Mouse (Mus musculus): ENCODE measurements around the gene Ms4a5. TPM values are rescaled to one million over a fixed set of nuclear protein-coding genes. Genes with fewer than 3 reads are reported as not detected.
"Not testable (repeated sequence)": the region's sequence is repeated elsewhere in the genome, so short reads cannot be mapped to it uniquely, and the experiment has no call there.

Gene Ms4a5
- total RNA-seq, 2 experiments from 2014 or later, result not detected

DNA sequence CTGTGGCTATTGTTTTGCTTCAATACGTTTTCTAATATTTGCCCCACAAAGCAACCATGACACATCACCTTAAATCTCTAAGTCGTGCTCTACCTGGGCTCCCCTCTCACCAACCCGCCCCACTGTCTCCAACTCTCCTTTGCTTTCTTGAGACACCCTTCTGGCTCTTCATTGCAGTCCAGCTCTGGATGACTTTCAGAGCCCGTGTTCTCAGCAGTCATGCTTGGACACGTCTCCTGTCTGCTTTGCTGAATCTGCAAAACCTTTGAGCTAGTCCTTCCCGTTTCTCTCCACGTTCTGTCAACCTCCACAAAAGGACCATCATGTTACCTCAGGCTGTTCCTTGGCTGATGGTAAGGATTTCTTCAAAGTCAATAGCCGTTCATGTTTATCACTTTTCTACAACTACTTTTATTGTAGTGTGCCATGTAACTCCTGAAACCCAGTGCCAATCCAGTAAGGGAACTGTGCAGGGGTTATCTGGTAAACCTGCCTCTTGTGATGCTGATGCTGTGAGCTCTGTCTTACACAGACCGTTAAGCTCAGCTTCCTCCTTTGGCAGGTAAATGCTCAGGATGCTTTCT, 19.0 kb downstream of the Ms4a5 start:
- no peak for DNase-seq
- intact Hi-C loops (cut with DNase I), result no loop called here
- TF ChIP-seq CTCF (IDR thresholded peaks at IDR 0.05), result no peak
- Histone ChIP-seq H3K4me3 (no peak overlapping the region), H3K27ac (no peak overlapping the region)

DNA sequence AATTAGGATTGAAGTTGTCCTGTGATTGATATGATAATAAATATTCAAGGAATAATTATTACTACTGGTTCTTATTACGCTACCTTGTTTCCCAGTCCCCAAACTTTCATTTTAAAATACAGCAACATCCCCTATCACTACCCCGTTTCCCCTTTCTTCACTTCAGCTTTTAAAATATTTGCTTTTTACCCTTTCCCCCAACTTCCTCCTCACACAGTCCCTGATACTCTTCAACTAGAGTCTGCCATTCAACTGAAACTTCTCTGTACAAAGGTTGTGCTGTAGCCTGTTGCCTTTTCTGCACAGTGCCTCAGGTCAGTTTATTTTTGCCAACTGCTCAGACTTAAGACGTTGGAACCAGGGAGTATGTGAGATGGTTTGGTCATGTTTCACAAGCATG, 20.1 kb downstream of the Ms4a5 start:
- intact Hi-C loops (cut with DNase I), result no loop called here
- Histone ChIP-seq H3K4me3 (no peak overlapping the region), H3K27ac (no peak overlapping the region)
- DNase-seq, result no peak
- no peak for TF ChIP-seq CTCF (IDR thresholded peaks at IDR 0.05)

DNA sequence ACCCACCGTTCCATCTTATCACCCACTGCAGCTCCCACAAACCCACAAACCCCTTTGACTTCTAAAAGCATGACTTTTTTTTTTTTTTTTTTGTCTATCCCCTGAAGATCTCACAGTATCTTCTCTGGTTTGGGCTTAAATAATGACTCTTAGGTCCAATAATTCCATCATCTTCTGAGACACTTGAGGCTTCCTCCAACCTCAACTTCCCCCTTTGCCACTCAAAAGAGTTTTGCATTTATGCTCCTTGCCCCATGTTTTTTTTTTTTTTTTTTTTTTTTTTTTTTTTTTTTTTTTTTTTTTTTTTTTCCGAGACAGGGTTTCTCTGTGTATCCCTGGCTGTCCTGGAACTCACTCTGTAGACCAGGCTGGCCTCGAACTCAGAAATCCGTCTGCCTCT, 20.7 kb downstream of the Ms4a5 start:
- DNase-seq, result not testable (repeated sequence)

DNA sequence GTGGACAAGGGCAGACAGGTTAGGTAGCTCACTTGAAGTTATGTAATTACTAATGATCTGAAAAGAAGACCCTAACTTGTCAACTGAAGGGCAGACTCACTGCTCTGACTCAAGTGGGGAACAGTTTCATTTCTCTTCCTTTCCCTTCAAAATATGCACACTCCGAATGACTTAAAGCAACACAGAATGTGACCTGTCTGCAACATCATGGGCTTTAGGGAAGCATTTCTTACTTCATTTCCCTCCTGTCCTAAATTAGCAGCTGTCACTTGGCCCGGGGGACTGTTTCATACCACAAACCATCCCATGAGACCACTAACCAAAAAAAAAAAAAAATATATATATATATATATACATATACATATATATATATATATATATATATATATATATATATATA, 22.2 kb downstream of the Ms4a5 start:
- intact Hi-C loops (cut with DNase I), result no loop called here
- Histone ChIP-seq H3K27ac (no peak overlapping the region), H3K4me3 (no peak overlapping the region)
- TF ChIP-seq CTCF (IDR thresholded peaks at IDR 0.05), result no peak
- DNase-seq, result no peak

More for the DNA sequence above, 20.7 kb downstream of the Ms4a5 start:
- intact Hi-C loops (cut with DNase I); H3K4me3 ChIP-seq; H3K27ac ChIP-seq: not testable (repeated sequence)

DNA sequence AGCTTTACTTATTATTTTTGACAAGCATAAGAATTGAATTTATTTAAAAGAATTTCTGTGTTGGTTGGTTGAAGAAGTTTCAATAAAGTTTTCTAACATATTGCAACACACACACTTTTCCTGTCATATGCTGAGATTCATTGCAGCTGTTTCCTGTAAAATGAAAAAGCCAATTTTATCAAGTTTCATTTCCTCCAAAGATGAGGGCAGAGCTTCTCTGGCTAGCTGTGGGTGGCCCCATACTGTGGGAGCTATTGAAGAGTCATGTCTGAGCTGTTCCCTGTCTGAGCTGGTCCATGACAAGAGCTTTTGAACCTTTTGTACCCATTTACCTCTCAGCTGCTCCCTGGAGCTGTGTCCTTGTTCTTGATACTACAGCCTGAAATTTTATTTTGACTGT, 39.4 kb downstream of the Ms4a5 start:
- no peak for DNase-seq
- no peak for TF ChIP-seq CTCF (IDR thresholded peaks at IDR 0.05)
- intact Hi-C loops (cut with DNase I), result no loop called here

DNA sequence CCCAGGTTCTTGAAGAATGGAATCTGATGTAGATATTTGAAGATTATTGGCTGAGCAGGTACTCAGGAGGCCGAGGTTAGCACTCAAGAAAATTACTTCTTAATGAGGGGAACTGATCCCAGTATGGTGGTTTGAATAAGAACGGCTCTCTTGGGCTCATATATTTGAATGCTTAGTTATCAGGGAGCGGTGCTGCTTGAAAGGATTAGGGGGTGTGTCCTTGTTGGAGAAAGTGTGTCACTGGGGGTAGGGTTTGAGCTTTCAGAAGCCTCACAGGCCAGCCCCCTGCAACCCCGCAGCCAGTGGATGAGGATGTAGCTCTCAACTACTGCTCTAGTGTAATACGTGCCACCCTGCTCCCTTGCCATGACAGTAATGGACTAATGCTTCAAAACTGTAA, 41.1 kb downstream of the Ms4a5 start:
- no peak for DNase-seq
- intact Hi-C loops (cut with DNase I), result no loop called here
- no peak for TF ChIP-seq CTCF (IDR thresholded peaks at IDR 0.05)
- Histone ChIP-seq H3K27ac (no peak overlapping the region), H3K4me3 (no peak overlapping the region)

More for the DNA sequence above, 39.4 kb downstream of the Ms4a5 start:
- no peak overlapping the region for H3K27ac ChIP-seq
- H3K4me3 ChIP-seq, result no peak overlapping the region

DNA sequence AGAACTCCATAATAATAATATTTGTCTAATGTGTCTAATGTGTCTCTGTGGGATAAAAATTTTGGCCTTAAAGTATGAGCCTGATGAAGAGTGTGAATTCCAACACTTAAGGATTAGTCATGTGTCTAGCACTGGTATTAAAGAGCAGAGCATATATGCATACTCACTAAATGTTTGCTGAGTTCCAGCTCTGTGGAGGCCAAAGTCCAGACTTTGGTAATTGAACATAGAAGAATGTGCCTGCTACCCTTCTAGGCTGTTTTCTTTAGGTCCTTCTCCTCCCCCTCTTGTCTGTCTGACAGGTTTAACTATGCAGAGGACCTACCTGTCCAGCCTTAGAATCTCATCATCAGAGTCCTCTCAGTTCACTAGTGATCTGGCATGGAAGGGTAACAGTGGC, 47.9 kb downstream of the Ms4a5 start:
- TF ChIP-seq CTCF (IDR thresholded peaks at IDR 0.05), result no peak
- Histone ChIP-seq H3K27ac (no peak overlapping the region), H3K4me3 (no peak overlapping the region)
- DNase-seq, result no peak
- intact Hi-C loops (cut with DNase I), result no loop called here

DNA sequence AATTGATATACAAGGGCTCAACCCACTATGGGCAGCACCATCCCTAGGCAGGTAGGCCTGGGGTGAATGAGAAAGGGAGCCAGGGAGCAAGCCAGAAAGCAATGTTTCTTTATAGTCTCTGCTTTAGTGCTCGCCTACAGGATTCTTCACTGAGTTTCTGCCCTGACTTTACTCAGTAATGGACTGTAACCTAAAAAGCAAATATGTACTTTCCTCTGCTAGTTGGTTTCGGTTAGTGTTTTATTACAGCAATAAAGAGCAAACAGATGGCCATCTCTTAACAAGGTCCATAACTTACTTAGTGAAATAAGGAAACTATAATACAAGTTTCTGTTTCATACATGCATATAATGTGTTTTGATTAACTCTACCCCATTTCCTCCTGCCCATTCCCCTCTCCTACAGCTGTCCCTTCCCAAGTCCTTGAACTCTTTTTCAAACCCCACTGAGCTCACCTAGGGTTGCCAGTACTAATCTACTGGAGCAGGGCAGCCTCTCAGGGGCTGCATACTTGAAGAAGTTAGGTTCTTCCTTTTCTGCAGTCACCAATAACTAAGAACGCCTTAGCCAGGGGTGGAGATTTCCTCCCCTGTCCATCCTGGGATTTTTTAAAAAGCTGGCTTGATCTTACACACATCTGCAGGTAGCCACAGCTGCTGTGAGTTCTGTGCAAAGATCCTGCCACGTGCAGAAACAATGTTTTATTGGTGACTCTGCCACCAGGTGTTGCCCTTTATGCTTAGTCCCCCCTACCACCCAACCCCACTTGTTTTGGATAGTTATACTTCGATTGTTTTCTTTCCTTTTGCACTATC, 48.5 kb downstream of the Ms4a5 start:
- intact Hi-C loops (cut with DNase I), result no loop called here
- no peak for TF ChIP-seq CTCF (IDR thresholded peaks at IDR 0.05)
- DNase-seq, result no peak
- Histone ChIP-seq H3K27ac (no peak overlapping the region), H3K4me3 (no peak overlapping the region)

DNA sequence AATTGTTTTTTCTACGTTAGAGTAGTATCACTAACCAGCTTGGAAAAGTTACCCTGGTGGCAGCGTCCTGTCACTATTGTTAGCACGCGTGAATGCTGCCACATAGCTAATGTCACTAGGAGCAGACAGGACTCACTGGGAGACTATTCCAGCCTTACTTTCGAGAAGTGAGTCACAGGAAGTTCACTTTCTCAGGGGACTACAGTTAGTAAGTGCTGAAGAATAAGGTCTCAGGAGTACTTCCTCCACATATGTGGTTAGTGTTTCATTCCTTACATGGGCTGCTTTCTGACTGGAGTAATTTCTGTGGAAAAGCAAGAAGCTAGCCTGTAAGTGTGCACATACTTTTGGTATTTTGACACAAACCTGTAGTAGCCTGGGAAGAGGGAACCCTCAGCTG, 49.4 kb downstream of the Ms4a5 start:
- Histone ChIP-seq H3K4me3 (no peak overlapping the region), H3K27ac (no peak overlapping the region)
- intact Hi-C loops (cut with DNase I), result no loop called here
- no peak for DNase-seq
- no peak for TF ChIP-seq CTCF (IDR thresholded peaks at IDR 0.05)

DNA sequence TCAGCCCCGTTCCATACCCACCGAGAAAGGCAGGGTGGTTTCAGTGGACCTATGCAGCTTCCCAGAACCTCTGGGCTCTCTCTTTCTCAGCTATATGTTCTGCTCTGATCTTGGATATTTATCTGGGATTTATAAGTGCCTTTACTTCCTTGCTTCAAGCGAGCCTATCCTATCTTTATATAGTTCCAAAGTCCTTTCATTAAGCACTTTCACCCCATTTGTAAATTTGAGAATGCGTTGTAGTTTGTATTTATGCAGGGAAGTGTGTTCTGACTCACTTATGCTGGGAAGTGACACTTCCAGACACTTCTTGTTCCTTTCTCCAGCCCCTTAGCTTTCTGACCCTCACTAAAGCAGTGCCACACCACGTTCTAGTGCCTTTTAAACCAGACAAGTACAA, 51.3 kb downstream of the Ms4a5 start, which contains the start of gene Ms4a12:
Ms4a12 (minus strand) TSS at position 101 of the 400 bp plus-strand sequence.
- intact Hi-C loops (cut with DNase I), result no loop called here
- no peak for TF ChIP-seq CTCF (IDR thresholded peaks at IDR 0.05)
- DNase-seq, result no peak
- H3K4me3 ChIP-seq, result no peak within 1 kb of the TSS
- H3K27ac ChIP-seq, result no peak within 1 kb of the TSS

Other genes starting within 250 kb of the Ms4a5 start
- 1 to 10 TPM in 1 of 2 experiments, under 1 TPM in 1; 0.66 to 1.3 TPM for gene Ms4a8a, start 202.8 kb downstream of the Ms4a5 start, total RNA-seq (2021)
- gene 1700017D01Rik, start 153.0 kb downstream of the Ms4a5 start, total RNA-seq (2021), result not detected
- not detected for gene 1700025F22Rik, start 118.6 kb downstream of the Ms4a5 start, total RNA-seq (2021)
- not detected for gene Ms4a13, start 87.1 kb downstream of the Ms4a5 start, total RNA-seq (2021)
- not detected for gene Ms4a12, start 51.4 kb downstream of the Ms4a5 start, total RNA-seq (2021)
- gene Ms4a1, start 17.6 kb downstream of the Ms4a5 start, total RNA-seq (2021), result not detected
- not detected for gene Ms4a14, start 30.6 kb upstream of the Ms4a5 start, total RNA-seq (2021)
- under 1 TPM; 0.17 to 0.23 TPM for gene Ms4a7, start 52.3 kb upstream of the Ms4a5 start, total RNA-seq (2021)
- gene Ms4a4a, start 91.7 kb upstream of the Ms4a5 start, total RNA-seq (2021), result 1 to 10 TPM; 1.5 to 4.2 TPM
- not detected for gene Ms4a4c, start 120.9 kb upstream of the Ms4a5 start, total RNA-seq (2021)
- not detected for gene Ms4a4b, start 159.7 kb upstream of the Ms4a5 start, total RNA-seq (2021)
- 1 to 10 TPM; 1.3 to 3.4 TPM for gene Ms4a6c, start 185.5 kb upstream of the Ms4a5 start, total RNA-seq (2021)
- gene Gm8369, start 202.1 kb upstream of the Ms4a5 start, total RNA-seq (2021), result not detected
- gene Ms4a6b, start 232.6 kb upstream of the Ms4a5 start, total RNA-seq (2021), result 1 to 10 TPM in 1 of 2 experiments, under 1 TPM in 1; 0.54 to 2.7 TPM